Mouse (Mus musculus) cerebellum, adult 11 months (tissue): ENCODE measurements around the gene Yes1.
"Not testable (repeated sequence)": the region's sequence is repeated elsewhere in the genome, so short reads cannot be mapped to it uniquely, and the experiment has no call there.

Experiments used
- DNase-seq: peaks from one replicate; pipeline ENCODE4 v3.0.0; 2022

The Yes1 gene

DNA sequence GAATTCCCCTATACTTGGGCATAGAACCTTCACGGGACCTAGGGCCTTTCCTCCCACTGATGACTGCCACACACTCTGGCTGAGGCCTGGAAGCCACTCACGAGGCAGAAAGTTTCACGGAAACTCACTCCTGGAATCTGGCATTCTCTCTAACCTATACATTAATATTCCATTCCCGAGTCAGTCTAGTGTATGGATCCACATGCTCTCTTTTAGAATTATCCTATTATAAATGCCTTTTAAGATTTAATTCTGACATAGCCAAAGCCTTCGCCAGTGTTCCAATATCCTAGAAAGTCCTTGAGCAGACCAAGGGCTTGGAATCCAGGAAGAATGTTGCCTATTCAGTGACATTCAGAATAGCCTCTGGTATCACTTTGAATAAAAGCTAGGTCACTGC, 100.5 kb downstream of the Yes1 start:
- DNase-seq = no peak

DNA sequence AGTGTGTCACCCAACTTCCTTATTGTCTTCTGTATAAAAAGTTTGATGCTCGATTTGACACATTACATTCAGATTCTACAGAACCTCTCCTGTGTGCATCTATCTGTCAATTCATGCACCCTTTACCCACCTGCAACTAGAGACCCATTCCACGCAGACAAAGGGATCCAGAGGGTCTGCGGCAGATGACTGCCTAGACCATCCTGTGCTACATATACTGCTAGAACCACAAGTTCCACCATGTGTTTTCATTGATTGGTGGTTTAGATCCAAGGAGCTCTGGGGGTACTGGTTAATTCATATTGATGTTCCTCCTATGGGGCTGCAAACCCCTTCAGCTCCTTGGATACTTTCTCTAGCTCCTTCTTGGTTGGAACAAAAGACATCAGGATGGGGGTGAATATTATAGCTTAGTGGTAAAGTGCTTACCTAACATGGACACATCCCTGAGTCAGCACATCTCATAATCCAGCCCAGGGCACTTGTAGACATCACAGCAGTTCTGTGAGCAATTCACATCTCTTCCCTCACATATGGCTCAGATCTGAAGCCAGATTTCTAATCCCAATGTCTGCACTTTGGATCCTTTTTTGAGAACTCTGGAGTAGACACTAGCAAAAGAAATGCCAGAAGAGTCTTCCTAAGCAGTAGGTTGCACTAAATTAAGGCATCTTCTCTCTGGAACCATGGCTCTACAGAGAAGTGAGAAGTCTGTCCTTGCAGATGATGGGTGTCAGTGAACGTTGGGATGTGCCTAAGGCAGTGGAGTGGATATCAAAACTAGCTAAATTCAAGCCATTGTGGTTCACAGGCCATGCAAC, 101.5 kb downstream of the Yes1 start:
- DNase-seq = no peak

DNA sequence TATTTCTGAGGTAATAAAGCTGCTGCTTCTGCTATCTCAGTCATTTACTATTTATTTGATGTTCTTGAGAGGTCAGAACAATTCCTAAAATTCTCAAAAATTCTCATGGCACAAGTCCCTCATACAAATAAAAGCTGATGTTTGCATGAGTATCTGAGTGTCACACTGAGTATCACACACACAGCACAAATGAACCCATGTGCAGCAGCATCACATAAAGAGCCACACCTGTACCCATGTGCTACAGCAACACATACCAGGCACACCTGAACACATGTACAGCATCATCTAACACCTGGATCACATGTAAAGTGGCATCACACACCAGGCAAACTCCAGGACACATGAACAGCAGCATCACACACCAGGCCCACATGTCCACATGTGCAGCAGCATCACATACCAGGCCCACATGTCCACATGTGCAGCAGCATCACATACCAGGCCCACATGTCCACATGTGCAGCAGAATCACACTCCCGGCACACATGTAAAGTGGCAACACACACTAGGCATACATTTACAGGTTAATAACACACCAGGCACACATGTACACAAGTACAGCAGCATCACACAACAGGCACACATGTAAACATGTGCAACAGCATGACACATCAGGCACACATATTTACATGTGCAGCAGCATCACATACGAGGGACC, 102.2 kb downstream of the Yes1 start:
- no peak for DNase-seq

DNA sequence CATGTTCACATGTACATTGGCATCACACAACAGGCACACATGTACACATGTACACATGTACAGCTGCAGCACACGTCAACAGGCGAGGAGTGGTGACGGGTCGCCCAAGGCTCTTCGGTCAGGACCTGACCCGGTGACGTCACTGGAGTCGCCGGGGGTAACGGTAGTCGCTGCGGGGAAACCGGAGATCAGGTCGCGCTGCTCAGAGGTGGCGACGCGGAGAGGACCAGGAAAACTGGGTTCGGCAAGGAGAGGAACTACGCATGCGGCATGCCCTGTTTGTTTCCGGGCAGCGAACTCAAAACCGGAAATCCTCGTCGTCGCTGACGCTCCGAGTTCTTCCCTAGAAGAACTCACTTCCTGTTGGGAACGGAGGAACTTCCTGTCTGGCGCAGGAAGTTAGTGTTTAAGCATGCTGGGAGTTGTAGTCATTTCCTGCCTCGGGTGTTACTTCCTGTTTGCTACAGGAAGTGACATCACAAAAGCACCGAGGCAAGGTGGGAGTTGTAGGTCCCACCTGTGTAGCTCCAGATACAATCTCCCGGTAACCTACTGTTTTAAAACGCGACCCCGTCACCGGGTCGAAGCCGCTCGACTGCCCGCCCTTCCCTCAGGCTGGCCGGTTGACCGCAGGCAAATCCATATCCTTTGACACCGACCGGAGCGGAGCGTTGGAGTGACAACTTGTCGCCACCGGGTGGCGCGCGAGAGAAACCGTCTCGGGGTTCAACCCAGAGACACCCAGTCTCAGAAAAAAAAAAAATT, 102.9 kb downstream of the Yes1 start:
- peak; percentile 89 for DNase-seq

DNA sequence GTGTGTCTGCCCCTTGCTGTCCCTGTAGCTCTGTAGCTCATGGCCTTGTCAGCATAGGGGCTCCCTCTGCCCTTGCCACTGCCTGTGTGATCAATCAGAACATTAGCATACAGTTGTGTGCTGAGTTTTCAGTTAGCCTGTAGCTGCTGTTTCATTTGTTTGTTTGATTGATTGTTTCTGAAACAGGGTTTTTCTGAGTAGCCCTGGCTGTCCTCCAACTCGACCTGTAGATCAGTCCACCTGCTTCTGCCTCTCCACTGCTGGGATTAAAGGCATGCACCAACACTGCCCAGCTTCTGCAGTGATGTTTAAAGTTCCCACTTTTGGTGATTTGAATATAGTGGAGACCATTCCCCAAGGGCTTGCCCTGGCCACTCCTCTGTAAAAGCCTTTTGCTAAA, 106.8 kb downstream of the Yes1 start:
- no peak for DNase-seq

DNA sequence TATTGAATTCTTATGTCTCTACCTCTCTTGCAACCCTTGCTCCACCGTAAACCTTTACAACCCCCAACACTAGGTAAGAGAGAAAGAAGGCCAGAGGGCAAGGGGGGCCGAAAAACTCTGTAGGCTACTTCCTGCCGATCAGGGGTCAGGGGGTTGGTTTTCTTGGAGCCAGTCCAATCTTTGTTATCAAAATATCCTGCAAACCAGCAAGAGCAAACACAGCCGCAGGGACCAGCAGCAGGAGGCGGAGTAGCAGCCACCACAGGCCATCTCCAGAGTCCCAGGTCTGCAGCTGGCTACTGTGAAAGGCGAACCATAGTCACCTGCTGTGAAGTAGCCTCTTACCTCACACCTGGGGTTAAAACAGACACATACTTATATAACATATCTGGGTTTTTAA, 107.9 kb downstream of the Yes1 start:
- DNase-seq = no peak

DNA sequence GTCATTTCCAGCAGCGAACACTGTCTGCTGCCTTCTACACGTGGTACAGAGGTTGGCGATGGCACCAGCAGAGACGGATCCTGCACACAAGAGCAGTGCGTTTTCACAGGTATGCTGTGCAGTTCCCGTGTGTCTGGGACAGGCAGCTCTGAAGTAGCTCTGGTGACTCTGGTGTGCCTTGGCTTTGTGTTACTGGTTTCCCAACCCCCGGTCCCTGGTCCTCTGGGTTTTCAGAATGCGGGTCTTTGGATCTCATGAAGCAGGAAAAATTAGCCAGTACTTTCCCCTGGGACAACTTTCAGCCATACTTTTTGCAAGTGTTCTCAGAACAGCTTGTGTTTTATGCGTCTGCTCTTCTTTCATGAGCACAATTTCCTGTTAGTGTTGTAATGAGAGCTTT, 109.4 kb downstream of the Yes1 start:
- no peak for DNase-seq

DNA sequence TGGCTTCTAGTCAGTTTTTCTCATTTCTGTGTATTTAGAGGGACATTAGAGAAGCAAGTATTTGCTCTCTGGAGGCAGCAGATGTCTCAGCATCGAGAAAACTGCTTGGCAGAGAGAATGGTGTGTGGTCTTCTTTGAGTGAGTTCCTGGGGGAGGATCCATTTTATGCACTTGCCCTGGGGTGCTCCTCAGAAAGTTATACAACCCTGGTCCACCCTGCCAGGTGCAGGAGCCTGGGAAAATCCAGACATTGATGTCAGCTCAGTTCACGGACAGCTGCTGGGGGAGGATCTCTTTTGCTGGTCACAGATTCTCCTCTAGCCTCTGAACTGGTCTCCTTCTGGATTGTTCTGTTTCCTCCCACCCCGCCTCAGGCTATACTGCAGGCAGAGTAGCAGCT, 110.3 kb downstream of the Yes1 start:
- DNase-seq = no peak

DNA sequence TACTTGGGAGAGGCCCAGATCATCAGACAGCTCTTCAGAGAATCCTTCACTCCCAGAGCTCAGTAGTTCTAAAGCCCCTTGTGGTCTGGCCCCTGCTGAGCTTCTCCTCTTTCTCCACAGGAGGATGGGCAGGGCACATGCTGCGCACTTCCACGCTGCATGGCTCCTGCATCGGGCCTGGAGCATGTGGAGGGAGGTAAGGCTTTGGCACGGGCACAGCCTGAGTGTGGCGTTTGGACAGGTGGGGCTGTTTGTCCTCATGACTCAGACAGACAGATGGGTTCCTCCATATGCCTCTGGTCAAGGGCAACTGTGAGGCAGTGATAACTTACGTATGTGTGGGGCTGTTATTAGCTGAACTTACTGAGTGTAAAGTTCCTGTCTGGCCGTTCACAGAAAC, 111.3 kb downstream of the Yes1 start:
- no peak for DNase-seq

DNA sequence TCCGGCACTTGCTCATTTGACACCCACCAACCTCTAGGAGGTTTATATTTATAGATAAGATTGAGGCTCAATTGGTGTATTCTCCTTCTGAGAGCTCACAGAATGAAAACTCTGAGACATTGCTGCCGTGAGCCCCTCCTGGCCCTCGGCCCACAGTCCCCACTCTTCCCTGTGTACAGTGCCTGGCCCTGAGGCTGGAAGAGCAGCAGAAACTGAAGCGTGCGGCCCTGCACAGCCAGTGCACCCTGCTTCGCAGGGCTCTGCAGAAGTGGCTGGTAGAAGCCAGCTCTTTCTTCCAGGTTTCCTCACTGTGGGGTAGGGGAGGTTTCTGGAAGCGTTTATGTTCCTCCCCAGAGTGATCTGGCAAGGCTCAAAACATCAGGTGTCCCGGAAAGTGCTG, 111.7 kb downstream of the Yes1 start:
- not testable (repeated sequence) for DNase-seq

DNA sequence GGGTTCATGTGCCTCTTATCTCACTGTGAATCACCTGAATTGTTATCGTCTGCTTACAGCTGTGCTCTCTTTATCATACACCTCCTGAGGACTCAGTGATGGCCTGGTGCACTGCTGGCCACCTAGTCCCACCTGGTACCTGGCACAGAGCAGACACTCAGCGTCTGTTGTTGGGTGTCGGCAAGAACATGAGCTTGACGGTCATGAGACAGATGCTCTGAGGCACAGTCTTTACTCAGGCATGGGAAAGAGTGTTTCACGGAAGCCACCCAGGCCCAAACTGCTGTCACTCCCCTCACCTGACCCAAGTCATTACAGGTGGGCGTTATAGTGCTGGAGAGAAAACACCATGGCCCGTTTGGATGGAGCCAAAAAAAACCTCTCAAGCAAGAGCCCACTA, 113.0 kb downstream of the Yes1 start:
- no peak for DNase-seq

DNA sequence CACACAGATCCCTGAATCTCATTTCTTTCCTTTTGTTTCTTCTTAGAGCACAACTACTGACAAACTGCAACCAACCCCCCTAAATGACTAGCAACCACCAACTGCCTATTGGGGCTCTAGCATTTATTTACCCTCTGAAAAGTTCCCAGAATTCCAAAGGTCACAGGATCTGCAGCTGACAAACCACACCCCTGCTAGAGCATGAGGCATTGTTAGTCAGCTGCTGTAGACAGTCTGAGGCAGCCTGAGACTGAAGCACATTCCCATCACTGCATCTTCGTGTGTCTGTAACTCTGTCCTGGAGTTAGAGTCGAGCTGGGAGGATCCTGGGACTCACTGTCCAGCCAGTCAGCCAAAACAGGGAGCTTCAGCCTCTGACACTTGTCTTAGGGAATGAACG, 114.4 kb downstream of the Yes1 start:
- not testable (repeated sequence) for DNase-seq

DNA sequence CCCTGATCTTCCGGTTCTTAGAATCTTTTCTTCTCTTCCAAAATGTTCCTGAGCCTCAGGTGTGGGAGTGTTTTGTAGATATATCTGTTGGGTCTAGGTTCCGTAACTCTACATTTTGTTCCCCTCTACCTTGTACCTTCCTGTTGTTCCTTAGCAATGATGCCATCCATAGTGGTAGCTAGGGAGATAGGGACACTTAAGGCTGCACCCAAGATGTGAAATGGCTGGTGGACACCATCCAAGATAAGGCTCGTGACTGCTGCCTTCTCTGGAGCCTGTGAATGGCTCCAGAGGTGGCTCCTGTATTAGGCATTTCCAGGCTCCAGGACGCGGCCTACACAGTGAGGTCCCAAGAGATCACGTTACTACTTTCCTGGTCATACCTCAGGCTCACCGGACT, 117.3 kb downstream of the Yes1 start:
- DNase-seq = no peak

DNA sequence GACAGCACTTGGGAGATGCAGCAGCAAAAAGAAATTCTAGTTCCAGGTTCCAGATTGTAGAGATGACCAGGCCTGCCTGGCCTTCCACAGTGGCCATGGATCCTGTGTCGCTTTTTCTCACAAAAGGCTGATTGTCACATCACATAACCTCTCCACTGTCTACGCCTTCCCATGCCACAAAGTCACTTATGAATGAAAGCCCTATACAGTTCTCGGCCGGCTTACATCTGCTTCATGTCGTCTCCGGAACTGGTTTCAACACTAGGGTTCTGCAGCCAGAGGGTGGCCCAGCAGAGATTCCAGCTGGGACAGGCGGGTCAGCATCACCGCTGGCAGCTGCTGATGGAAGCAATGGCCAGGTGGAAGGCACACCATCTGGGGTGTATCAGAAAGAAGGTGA, 117.9 kb downstream of the Yes1 start:
- DNase-seq = no peak

DNA sequence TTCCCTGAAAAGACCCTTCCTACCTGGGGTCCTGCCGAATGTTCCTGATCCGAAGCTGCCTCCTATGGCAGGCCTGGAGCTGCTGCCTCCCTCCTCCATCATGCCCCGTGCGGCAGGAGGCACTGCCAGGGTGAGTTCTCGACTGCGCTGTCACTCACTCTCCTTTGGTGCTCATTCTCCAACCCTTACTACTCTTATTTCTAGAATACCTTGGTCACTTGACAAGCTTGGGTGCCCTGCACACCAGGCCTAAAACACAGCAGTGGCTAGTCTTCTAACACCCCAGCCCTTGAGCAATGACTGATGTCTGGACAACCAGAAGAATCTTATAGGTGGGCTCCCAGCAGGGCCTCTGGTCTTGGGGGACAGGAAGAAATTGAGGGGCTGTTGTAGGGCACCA, 122.9 kb downstream of the Yes1 start:
- DNase-seq = not testable (repeated sequence)

DNA sequence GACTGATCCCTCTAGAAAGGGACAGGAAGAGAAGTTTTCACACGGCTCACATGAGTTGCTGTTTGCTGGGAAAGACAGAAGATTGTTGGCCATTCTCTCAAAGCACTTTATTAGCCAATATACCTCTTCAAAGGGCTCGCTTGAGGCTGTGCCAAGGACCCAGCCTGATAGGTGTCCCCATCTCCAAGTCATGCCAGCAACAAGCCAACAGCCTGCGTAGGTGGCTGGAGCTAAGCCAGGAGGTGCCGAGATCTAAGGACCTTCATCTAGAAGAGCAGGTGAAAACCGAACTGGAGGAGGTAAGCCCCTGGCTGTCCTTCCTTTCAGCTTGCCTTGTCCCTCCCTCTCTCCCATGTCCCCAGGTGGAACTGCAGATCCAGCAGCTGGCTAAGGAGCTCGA, 124.8 kb downstream of the Yes1 start:
- DNase-seq = no peak
